Mouse (Mus musculus) Patski (cell line): ENCODE data around the gene Lysmd3. TPM values are rescaled to one million over a fixed set of nuclear protein-coding genes. Genes with fewer than 3 reads are reported as not detected.
"Not testable (repeated sequence)": the region's sequence is repeated elsewhere in the genome, so short reads cannot be mapped to it uniquely, and the experiment has no call there.

ENCODE experiments used
- ATAC-seq: fragments of 100-300 bp; one replicate; pipeline ENCODE4 v1.8.0; 2021
- CTCF ChIA-PET: fragments of 350-600 bp; sonication (Branson Sonifier 250); formaldehyde crosslinking; loops from one replicate; lab custom pipeline; 2022; ENCODE audit warnings: inconsistent platforms; lab: Charles Lee
- POLR2A ChIA-PET: fragments of 350-600 bp; sonication (Branson Sonifier 250); formaldehyde crosslinking; loops from one replicate; lab custom pipeline; 2022; ENCODE audit warnings: antibody characterized with exemption, inconsistent platforms; lab: Charles Lee
- DNase-seq: peaks from one replicate; pipeline ENCODE4 v3.0.0-alpha.2; 2011; ENCODE audit warnings: low read depth, low spot score
- H3K27me3 ChIP-seq: fragments of 371-371 bp; one replicate; pipeline ENCODE4 v1.5.1; 2021
- CTCF ChIP-seq: fragments of 100-300 bp; IDR thresholded peaks from one replicate; pipeline ENCODE4 v1.5.1; 2021
- in situ Hi-C: fragments of 300-500 bp; cut with MboI; formaldehyde crosslinking; loops from 3 replicates; pipeline ENCODE4 v1.11.1; 2018; ENCODE audit warnings: low pct_unique_long_range_greater_than_20kb, mixed read lengths
- polyA plus RNA-seq: library from polyadenylated mRNA; unstranded; gene quantifications from one replicate; pipeline ENCODE4 v1.2.3, GENCODE M21; 2021

Gene Lysmd3
- polyA plus RNA-seq = 13.8 TPM

DNA sequence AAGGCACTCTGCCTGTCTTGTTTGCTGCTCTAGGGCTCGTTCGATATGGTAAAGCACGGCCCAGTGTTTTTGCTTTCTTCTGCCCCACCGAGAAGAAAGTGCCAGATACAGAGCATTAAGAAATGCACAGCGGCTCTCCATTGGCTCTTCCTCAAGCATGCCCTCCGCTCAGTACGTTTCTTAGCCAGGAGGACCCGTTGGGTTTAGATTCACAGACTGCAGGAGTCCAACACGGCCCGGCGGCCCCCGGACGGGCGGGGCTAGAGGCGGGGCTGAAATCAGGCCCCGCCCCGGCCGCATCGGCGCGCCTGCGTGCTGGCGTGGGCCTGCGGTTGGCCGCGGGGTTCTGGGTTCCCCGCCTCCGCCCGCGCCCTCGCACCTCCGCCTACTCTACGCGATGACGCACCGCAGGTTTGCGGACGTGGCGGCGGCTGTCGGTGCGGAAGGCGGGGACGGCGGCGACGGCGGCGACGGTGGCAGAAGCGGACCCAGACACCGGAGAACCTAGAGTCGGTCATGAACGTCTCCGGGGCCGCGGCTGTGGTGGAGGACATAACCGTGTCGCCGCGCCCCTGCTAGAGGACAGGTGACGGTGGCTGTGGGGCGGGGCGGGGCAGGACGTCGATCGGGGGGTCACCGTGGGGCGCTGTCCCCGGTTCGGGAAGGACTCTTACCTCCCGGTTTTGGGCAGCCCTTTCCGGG lies at the start of gene Lysmd3:
TSS of gene Lysmd3 (plus strand) at position 313 of the 702 bp plus-strand sequence.
- POLR2A ChIA-PET = interaction anchor here (0.6 kb wide), 1 partner anchor 116 kb away, joined by 8 read pairs; no protein-coding TSS in a partner anchor
- in situ Hi-C loops = no loop called here
- TF ChIP-seq CTCF = no peak

GRCm38 (mm10) chr13:81610349-81610748 lies 47.1 kb upstream of the Lysmd3 start:
- ChIA-PET POLR2A (no interaction called here), CTCF (interaction anchor here (1.3 kb wide), 2 partner anchors 17 to 30 kb away, joined by 3 to 5 read pairs; no protein-coding TSS in a partner anchor)
- no peak for TF ChIP-seq CTCF
- ATAC-seq = no peak
- DNase-seq = no peak
- in situ Hi-C loops = no loop called here
- H3K27me3 ChIP-seq = peaks cover 15% of the 10 kb centered on the region

More for the DNA sequence above, at the start of gene Lysmd3:
- DNase-seq (peak; percentile 24), ATAC-seq (peak; percentile 98)
- peaks cover 2% of the 10 kb centered on the region for H3K27me3 ChIP-seq
- CTCF ChIA-PET = interaction anchor here (0.6 kb wide), 1 partner anchor 812 kb away, joined by 5 read pairs; no protein-coding TSS in a partner anchor

DNA sequence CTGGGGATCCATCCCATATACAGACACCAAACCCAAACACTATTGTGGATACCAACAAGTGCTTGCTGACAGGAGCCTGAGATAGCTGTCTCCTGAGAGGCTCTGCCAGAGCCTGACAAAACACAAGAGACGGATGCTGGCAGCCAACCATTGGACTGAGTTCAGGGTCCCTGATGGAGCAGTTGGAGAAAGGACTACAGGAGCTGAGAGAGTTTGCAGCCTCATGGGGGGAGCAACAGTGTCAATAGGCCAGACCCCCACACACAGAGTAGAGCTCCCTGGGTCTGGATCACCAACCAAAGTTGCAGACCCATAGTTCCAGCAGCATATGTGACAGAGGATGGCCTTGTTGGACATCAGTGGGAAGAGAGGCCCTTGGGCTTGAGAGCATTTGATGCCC lies 29.6 kb upstream of the Lysmd3 start:
- peaks cover 20% of the 10 kb centered on the region for H3K27me3 ChIP-seq
- CTCF ChIA-PET = interaction anchor here (1.1 to 2.7 kb wide), 3 partner anchors 13 to 36 kb away, joined by 3 to 9 read pairs (median 5); no protein-coding TSS in a partner anchor
- DNase-seq, POLR2A ChIA-PET, ATAC-seq: not testable (repeated sequence)
- in situ Hi-C loops = loop anchor here (25.0 kb wide), 1 partner anchor 766 kb away; no protein-coding TSS in a partner anchor

- ATAC-seq = no peak
- no peak for DNase-seq
- no peak for TF ChIP-seq CTCF
- in situ Hi-C loops = loop anchor here (25.0 kb wide), 1 partner anchor 766 kb away; no protein-coding TSS in a partner anchor
- H3K27me3 ChIP-seq = peaks cover 28% of the 10 kb centered on the region
- ChIA-PET POLR2A (no interaction called here), CTCF (interaction anchor here (1.1 kb wide), 1 partner anchor 35 kb away, joined by 3 read pairs; no protein-coding TSS in a partner anchor)
These were observed 28.8 kb upstream of the Lysmd3 start for GRCm38 (mm10) chr13:81628631-81629190.

GRCm38 (mm10) chr13:81629395-81629794 lies 28.1 kb upstream of the Lysmd3 start:
- in situ Hi-C loops = loop anchor here (25.0 kb wide), 1 partner anchor 767 kb away; no protein-coding TSS in a partner anchor
- peaks cover 31% of the 10 kb centered on the region for H3K27me3 ChIP-seq
- DNase-seq (no peak), ATAC-seq (no peak)
- CTCF ChIA-PET = interaction anchor here (1.5 kb wide), 1 partner anchor 12 kb away, joined by 6 read pairs; no protein-coding TSS in a partner anchor
- no peak for TF ChIP-seq CTCF
- POLR2A ChIA-PET = no interaction called here

DNA sequence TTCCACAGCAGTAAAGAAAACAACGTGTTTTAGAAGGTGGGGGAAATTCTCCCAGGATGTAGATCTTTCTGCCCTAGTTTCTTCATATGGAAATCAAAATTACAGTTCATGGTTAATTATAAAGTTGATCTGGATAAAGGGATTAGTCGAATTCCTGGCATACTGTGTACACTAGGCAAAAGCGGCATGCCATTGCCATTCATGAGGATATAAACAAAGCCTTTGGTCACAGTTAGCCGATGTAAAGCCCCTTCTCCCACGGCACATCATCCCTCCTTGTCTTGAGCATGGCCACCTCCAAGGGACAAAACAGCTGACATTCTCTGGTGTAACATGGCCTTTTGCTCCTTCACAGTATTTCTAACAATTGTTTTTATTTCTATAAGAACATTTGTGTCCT lies 26.9 kb upstream of the Lysmd3 start:
- ATAC-seq = no peak
- peaks cover 31% of the 10 kb centered on the region for H3K27me3 ChIP-seq
- no peak for TF ChIP-seq CTCF
- in situ Hi-C loops = loop anchor here (25.0 kb wide), 1 partner anchor 768 kb away; no protein-coding TSS in a partner anchor
- DNase-seq = no peak
- ChIA-PET POLR2A (interaction anchor here (0.6 kb wide), 1 partner anchor 154 kb away, joined by 3 read pairs; no protein-coding TSS in a partner anchor), CTCF (interaction anchor here (1.5 kb wide), 1 partner anchor 11 kb away, joined by 6 read pairs; no protein-coding TSS in a partner anchor)

DNA sequence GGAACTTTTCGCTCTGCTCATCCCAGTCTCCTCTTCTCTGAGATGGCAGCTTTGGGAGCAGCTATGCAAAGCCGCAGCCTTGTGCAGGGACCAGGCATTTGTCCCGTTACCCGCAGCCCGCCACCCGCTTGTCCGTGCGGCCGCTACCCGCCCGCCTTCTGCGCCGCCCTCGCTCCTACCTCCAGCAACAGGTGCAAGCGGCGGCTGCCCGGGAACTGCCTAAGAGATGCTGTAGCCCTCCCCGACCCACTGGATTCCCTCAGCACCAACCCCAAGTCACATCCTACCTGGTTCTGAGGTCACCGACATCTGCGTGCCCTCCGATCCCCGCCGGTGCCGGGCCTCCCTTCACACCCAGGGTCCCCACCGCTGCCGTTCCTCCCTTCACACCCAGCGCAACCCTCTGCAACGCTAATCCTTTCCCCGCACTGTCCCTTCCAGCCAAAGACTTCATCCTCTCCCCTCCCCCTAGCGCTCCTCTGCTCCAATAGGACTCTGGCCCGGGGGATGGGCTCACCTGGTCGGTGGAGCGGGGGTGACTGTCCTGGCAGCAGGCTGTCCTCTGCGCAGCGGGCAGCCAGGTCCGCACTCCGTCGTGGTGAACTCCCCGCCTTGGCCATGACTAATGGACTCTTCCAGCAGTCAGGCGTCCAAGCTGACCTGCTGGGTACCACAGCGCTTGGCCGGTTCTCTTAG lies 24.6 kb upstream of the Lysmd3 start, which contains the start of gene Adgrv1:
TSS of gene Adgrv1 (minus strand) at position 435 of the 696 bp plus-strand sequence.
- no peak for DNase-seq
- in situ Hi-C loops = loop anchor here (25.0 kb wide), 1 partner anchor 771 kb away; no protein-coding TSS in a partner anchor
- no peak for TF ChIP-seq CTCF
- peaks cover 31% of the 10 kb centered on the region for H3K27me3 ChIP-seq
- ChIA-PET CTCF (no interaction called here), POLR2A (interaction anchor here (0.6 kb wide), 1 partner anchor 97 kb away, joined by 3 read pairs; no protein-coding TSS in a partner anchor)
- peak; percentile 26 for ATAC-seq

GRCm38 (mm10) chr13:81639624-81640023 lies 17.8 kb upstream of the Lysmd3 start:
- DNase-seq (no peak), ATAC-seq (no peak)
- no peak for TF ChIP-seq CTCF
- POLR2A ChIA-PET = no interaction called here
- in situ Hi-C loops = loop anchor here (5.0 to 25.0 kb wide), 3 partner anchors 125 to 777 kb away; no protein-coding TSS in a partner anchor
- H3K27me3 ChIP-seq = peaks cover 4% of the 10 kb centered on the region
- CTCF ChIA-PET = interaction anchor here (1.2 kb wide), 1 partner anchor 200 kb away, joined by 4 read pairs; no protein-coding TSS in a partner anchor

DNA sequence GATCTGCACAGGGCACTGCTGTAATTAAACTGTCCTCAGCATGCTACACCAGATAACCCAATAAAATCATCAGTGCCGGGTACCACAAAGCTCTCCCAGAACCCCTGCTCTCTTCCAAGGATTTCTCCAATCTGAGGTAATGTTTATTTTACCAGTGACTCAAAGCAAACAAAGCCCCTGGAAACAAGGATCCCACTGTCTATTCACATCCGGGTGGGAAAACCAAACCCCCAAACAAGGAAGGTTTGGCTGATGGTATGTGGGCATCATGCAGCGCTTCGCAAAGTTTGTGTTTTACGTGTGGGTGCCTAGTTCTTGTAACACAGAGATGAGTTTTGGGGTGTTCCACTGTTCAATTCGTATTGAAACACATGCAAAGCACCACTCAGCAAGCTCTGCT lies 16.6 kb upstream of the Lysmd3 start:
- DNase-seq = no peak
- POLR2A ChIA-PET = no interaction called here
- ATAC-seq = peak; percentile 47
- TF ChIP-seq CTCF = no peak
- CTCF ChIA-PET = interaction anchor here (0.7 to 3.0 kb wide), 13 partner anchors 11 to 207 kb away, joined by 3 to 18 read pairs (median 5); no protein-coding TSS in a partner anchor
- H3K27me3 ChIP-seq = peaks cover 4% of the 10 kb centered on the region
- in situ Hi-C loops = loop anchor here (5.0 to 25.0 kb wide), 3 partner anchors 124 to 779 kb away; no protein-coding TSS in a partner anchor
